Mouse (Mus musculus) bone marrow macrophage, adult 2 months (primary cell): ENCODE results near the gene Kmt2a.

ENCODE experiments used
- CTCF ChIP-seq: IDR thresholded peaks from 2 replicates; pipeline ENCODE4 v1.5.1; 2012; ENCODE audit warnings: low read depth, mild to moderate bottlenecking, low read length, moderate library complexity
- POLR2A ChIP-seq: IDR thresholded peaks from 2 replicates; pipeline ENCODE4 v1.6.1; 2012; ENCODE audit warnings: mild to moderate bottlenecking, low read depth, low read length, borderline replicate concordance

DNA sequence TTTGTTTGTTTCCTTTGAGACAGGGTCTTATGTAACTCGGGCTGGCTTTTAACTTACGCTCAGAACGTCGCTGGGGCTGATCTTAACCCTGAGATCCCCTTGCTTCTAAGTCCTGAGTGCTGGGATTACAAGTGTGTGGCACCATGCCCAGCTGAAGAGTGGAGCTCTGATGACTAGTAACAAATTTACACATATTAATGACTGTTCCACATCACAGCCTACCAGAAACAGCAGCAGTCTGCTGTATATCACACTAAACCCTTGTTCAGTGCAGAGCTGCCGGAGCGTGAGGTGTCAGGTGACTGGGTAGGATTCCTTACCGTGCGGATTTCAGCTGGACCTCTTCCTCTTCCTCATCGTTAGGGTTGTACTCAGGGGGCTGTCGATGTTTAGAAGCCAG, 70.8 kb downstream of the Kmt2a start:
- TF ChIP-seq CTCF = no peak
- no peak for TF ChIP-seq POLR2A
